Mouse (Mus musculus) megakaryocyte, adult 5-6 weeks (primary cell): ENCODE results near the gene Hoxa6. TPM values are rescaled to one million over a fixed set of nuclear protein-coding genes. Genes with fewer than 3 reads are reported as not detected.

Source experiments
- ATAC-seq: 2 replicates; pipeline ENCODE4 v1.8.0; 2016; ENCODE audit warnings: mild to moderate bottlenecking, inconsistent platforms; ENCODE audit not compliant: poor library complexity, severe bottlenecking
- total RNA-seq, 2 experiments: library from RNA; stranded (forward) in 1 of 2; stranded (reverse) in 1 of 2; fragments of 153-499, 151-499 nt in 1 of 2; fragments of 221-1000, 200-1000 nt in 1 of 2; gene quantifications; 2 replicates each; pipeline versions ENCODE4 v1.2.3 to v1.2.4; 2015 to 2017

Hoxa6 gene
- total RNA-seq (2015) (not detected in 2 replicates), total RNA-seq (2017) (not detected in 2 replicates)

- ATAC-seq: no peak
Observed at GRCm38 (mm10) chr6:52208072-52208867, at the start of gene Hoxa6. Gene Hoxa6 (minus strand): TSS chr6:52208722.

GRCm38 (mm10) chr6:52256956-52257355, 48.4 kb upstream of the Hoxa6 start:
- peak; percentile 64 for ATAC-seq

- no peak; the same call in 1 of the 2 replicates for ATAC-seq
Observed at GRCm38 (mm10) chr6:52253511-52254500, 45.3 kb upstream of the Hoxa6 start.

- no peak for ATAC-seq
Observed at GRCm38 (mm10) chr6:52252775-52253376, 44.4 kb upstream of the Hoxa6 start.

GRCm38 (mm10) chr6:52252016-52252774, 43.7 kb upstream of the Hoxa6 start:
- no peak for ATAC-seq

GRCm38 (mm10) chr6:52251177-52251879, 42.8 kb upstream of the Hoxa6 start:
- ATAC-seq: no peak

- ATAC-seq: no peak
Observed at GRCm38 (mm10) chr6:52249826-52250225, 41.3 kb upstream of the Hoxa6 start.

GRCm38 (mm10) chr6:52249415-52249738, 40.9 kb upstream of the Hoxa6 start:
- ATAC-seq: no peak

GRCm38 (mm10) chr6:52248638-52249414, 40.3 kb upstream of the Hoxa6 start:
- ATAC-seq: no peak

- no peak for ATAC-seq
Observed at GRCm38 (mm10) chr6:52247766-52248637, 39.5 kb upstream of the Hoxa6 start.

GRCm38 (mm10) chr6:52246916-52247315, 38.4 kb upstream of the Hoxa6 start:
- ATAC-seq: no peak

- ATAC-seq: peak; percentile 44
Observed at GRCm38 (mm10) chr6:52246403-52246803, 37.9 kb upstream of the Hoxa6 start.

- ATAC-seq: no peak
Observed at GRCm38 (mm10) chr6:52245757-52246142, 37.2 kb upstream of the Hoxa6 start, which contains the start of gene Hoxa11. Gene Hoxa11 (minus strand): TSS chr6:52245810.

- ATAC-seq: no peak
Observed at GRCm38 (mm10) chr6:52245040-52245756, 36.7 kb upstream of the Hoxa6 start.

GRCm38 (mm10) chr6:52244471-52245039, 36.0 kb upstream of the Hoxa6 start:
- no peak for ATAC-seq

- no peak for ATAC-seq
Observed at GRCm38 (mm10) chr6:52243681-52244121, 35.2 kb upstream of the Hoxa6 start.

GRCm38 (mm10) chr6:52242801-52243332, 34.3 kb upstream of the Hoxa6 start:
- no peak for ATAC-seq
